Mouse (Mus musculus) olfactory bulb, adult 2 months (tissue): Measurements from ENCODE around the gene Adgrf1.

ENCODE experiments used
- CTCF ChIP-seq: fragments of 200-500 bp; IDR thresholded peaks from 2 replicates; pipeline ENCODE4 v1.5.1; 2012; ENCODE audit warnings: low read depth, mild to moderate bottlenecking, low read length, moderate library complexity; ENCODE audit not compliant: insufficient read depth
- POLR2A ChIP-seq: fragments of 200-500 bp; IDR thresholded peaks from 2 replicates; pipeline ENCODE4 v1.6.1; 2012; ENCODE audit warnings: mild to moderate bottlenecking, low read depth, low read length, moderate library complexity; ENCODE audit not compliant: insufficient read depth

GRCm38 (mm10) chr17:43251249-43252125 is 18.6 kb upstream of the Adgrf1 start:
- TF ChIP-seq POLR2A (no peak), CTCF (no peak)
